Mouse (Mus musculus): ENCODE data around the gene Cul7.

DNA sequence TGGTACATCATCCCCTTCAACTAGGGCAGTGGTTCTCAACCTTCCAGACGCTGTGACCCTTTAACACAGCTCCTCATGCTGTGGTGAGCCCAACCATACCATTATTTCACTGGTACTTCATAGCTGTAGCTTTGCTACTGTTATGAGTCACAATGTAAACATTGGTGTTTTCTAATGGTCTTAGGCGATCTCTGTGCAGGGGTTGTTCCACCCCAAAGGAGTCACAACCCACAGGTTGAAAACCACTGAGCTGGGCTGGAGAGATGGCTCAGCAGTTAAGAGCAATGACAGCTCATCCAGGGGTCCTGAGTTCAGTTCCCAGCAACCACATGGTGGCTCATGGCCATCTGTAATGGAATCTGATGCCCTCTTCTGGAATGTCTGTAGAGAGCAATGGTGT is 41.3 kb downstream of the Cul7 start:
- TF ChIP-seq CTCF (IDR thresholded peaks at IDR 0.05; ENCODE audit: low read depth, low read length) (no peak), POLR2A (IDR thresholded peaks at IDR 0.05; ENCODE audit: borderline replicate concordance, low read depth, low read length) (no peak)
